Mouse (Mus musculus) mouse embryonic stem cell (cell line): ENCODE results near the gene Olfr574.

Source experiments
- in situ Hi-C, 2 experiments: fragments of 300-500 bp; cut with MboI; formaldehyde crosslinking; loops; 1 replicate in 1 of 2; 3 replicates in 1 of 2; pipeline ENCODE4 v1.14.3; 2019 to 2020; ENCODE audit warnings: low sequenced_read_pairs in 2 of 2, low pct_unique_long_range_greater_than_20kb in 1 of 2, mixed read lengths in 1 of 2; ENCODE audit not compliant: unreplicated experiment in 1 of 2

Olfr574 gene

GRCm38 (mm10) chr7:102948167-102948566, at the start of gene Olfr574:
Gene Olfr574, plus strand, starts transcription at chr7:102948467.
- in situ Hi-C loops: no loop called here

- in situ Hi-C loops: loop anchor here (10.0 to 25.0 kb wide), 3 partner anchors 220 to 403 kb away; partner anchors contain the start of gene Olfr557 (in 1 of the 2)
These were observed 33.0 kb upstream of the Olfr574 start for GRCm38 (mm10) chr7:102915261-102915660.

- in situ Hi-C loops: loop anchor here (10.0 to 25.0 kb wide), 3 partner anchors 222 to 404 kb away; partner anchors contain the start of gene Olfr557 (in 1 of the 2)
These were observed 31.9 kb upstream of the Olfr574 start for GRCm38 (mm10) chr7:102916405-102916804.

- in situ Hi-C loops: loop anchor here (10.0 to 25.0 kb wide), 3 partner anchors 222 to 405 kb away; partner anchors contain the start of gene Olfr557 (in 1 of the 2)
These were observed 31.0 kb upstream of the Olfr574 start, which contains the start of gene Olfr571 for GRCm38 (mm10) chr7:102917032-102917875. Gene Olfr571, minus strand, starts transcription at chr7:102917536.

GRCm38 (mm10) chr7:102919632-102920031, 28.6 kb upstream of the Olfr574 start:
- in situ Hi-C loops: loop anchor here (10.0 to 25.0 kb wide), 3 partner anchors 225 to 407 kb away; partner anchors contain the start of gene Olfr557 (in 1 of the 2)

GRCm38 (mm10) chr7:102924109-102924508, 24.2 kb upstream of the Olfr574 start, which contains the start of gene Olfr572:
Gene Olfr572, plus strand, starts transcription at chr7:102924409.
- in situ Hi-C loops: loop anchor here in 1 of 2 experiments (25.0 kb wide), 1 partner anchor 412 kb away; no protein-coding TSS in a partner anchor

- in situ Hi-C loops: no loop called here
These were observed 21.2 kb upstream of the Olfr574 start for GRCm38 (mm10) chr7:102927105-102927504.

GRCm38 (mm10) chr7:102942475-102942874, 5.8 kb upstream of the Olfr574 start, which contains the start of gene Olfr573-ps1:
Gene Olfr573-ps1, minus strand, starts transcription at chr7:102942575.
- in situ Hi-C loops: no loop called here

GRCm38 (mm10) chr7:102943417-102943816, 4.8 kb upstream of the Olfr574 start:
- in situ Hi-C loops: no loop called here

- in situ Hi-C loops: no loop called here
These were observed 2.5 kb downstream of the Olfr574 start for GRCm38 (mm10) chr7:102950732-102951131.

GRCm38 (mm10) chr7:102958137-102958536, 9.9 kb downstream of the Olfr574 start:
- in situ Hi-C loops: no loop called here

- in situ Hi-C loops: no loop called here
These were observed 10.3 kb downstream of the Olfr574 start, which contains the start of gene Olfr575 for GRCm38 (mm10) chr7:102958593-102958992. Gene Olfr575, minus strand, starts transcription at chr7:102958775.

- in situ Hi-C loops: no loop called here
These were observed 14.1 kb downstream of the Olfr574 start, which contains the start of gene Olfr576 for GRCm38 (mm10) chr7:102962360-102962759. Gene Olfr576, plus strand, starts transcription at chr7:102962660.

GRCm38 (mm10) chr7:102974399-102974798, 26.1 kb downstream of the Olfr574 start:
- in situ Hi-C loops: no loop called here

- in situ Hi-C loops: no loop called here
These were observed 27.6 kb downstream of the Olfr574 start, which contains the start of gene Olfr577 for GRCm38 (mm10) chr7:102975843-102976242. Gene Olfr577, minus strand, starts transcription at chr7:102975943.

GRCm38 (mm10) chr7:102989224-102989623, 41.0 kb downstream of the Olfr574 start, which contains the start of gene Olfr578:
Gene Olfr578, minus strand, starts transcription at chr7:102989324.
- in situ Hi-C loops: no loop called here
